Comparison of ENCODE assay signal across 18 mouse cellular contexts in the genomic region with DNA sequence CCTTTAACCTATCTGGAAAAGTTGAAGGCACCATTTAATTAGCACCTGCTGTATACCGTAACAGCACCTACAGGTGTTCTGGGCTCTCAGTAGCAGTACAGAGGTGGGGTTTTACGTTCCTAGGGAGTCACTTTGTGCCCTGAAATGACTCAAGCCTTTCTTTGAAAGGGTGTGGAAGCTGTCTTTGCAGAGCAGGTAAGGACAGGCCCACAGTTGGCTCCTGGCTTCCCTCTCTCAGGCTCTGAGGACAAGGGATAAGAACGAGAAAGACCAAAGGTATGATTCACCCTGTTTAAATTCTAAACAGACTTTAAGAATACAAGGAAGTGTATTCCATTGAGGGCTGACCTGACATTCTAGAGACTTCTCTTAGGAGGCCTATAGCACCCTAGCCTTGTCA.
"Had no signal": no experiment of that assay in that cellular context is flagged by ENCODE, and none has a peak within 500 bp of the region (broad histone marks: within the 10 kb centered on the region; RNA-seq: fewer than 3 reads in every experiment).

No protein-coding gene starts in this region.

- H3K4me2 ChIP-seq: heart, embryonic 12.5 days; hindbrain, embryonic 12.5 days; hindbrain, embryonic 14.5 days; intestine, embryonic 15.5 days; kidney, embryonic 15.5 days; limb, embryonic 12.5 days; liver, embryonic 11.5 days had no signal

- H3K9me3 ChIP-seq: heart, embryonic 10.5 days; heart, embryonic 12.5 days; hindbrain, embryonic 10.5 days; hindbrain, embryonic 12.5 days; intestine, embryonic 15.5 days; kidney, embryonic 15.5 days; limb, embryonic 10.5 days; limb, embryonic 12.5 days had no signal

- DNase-seq: gastrocnemius, adult 2 months; gastrocnemius, postnatal 10 days; gastrocnemius, postnatal 25 days; layer of hippocampus, adult 9-11 months had no signal

- H3K36me3 ChIP-seq: heart, embryonic 10.5 days; heart, embryonic 12.5 days; hindbrain, embryonic 10.5 days; hindbrain, embryonic 12.5 days; intestine, embryonic 15.5 days; kidney, embryonic 15.5 days; limb, embryonic 10.5 days; limb, embryonic 12.5 days had no signal

- H3K4me1 ChIP-seq: intestine, embryonic 15.5 days; limb, embryonic 12.5 days had no signal

- H3K4me3 ChIP-seq: gastrocnemius, adult 2 months; heart, embryonic 10.5 days; heart, embryonic 12.5 days; hindbrain, embryonic 10.5 days; hindbrain, embryonic 12.5 days; intestine, embryonic 15.5 days; kidney, embryonic 15.5 days; left cerebral cortex, adult 2 months; limb, embryonic 10.5 days; limb, embryonic 12.5 days had no signal

- H3K9ac ChIP-seq: heart, embryonic 12.5 days; hindbrain, embryonic 12.5 days; hindbrain, embryonic 14.5 days; intestine, embryonic 15.5 days; kidney, embryonic 15.5 days; limb, embryonic 12.5 days had no signal

- H3K27me3 ChIP-seq: heart, embryonic 12.5 days; intestine, embryonic 15.5 days; kidney, embryonic 15.5 days; limb, embryonic 12.5 days had no signal

- H3K27ac ChIP-seq: gastrocnemius, adult 2 months; heart, embryonic 10.5 days; hindbrain, embryonic 10.5 days; hindbrain, embryonic 12.5 days; hindbrain, embryonic 14.5 days; intestine, embryonic 15.5 days; kidney, embryonic 15.5 days; kidney, postnatal 0 days; left cerebral cortex, adult 2 months; limb, embryonic 10.5 days; limb, embryonic 12.5 days had no signal

- ATAC-seq: hindbrain, embryonic 16.5 days; intestine, embryonic 15.5 days; intestine, postnatal 0 days had no signal
